Mouse (Mus musculus) spleen, adult 2 months (tissue): ENCODE results near the gene Shroom3. TPM values are rescaled to one million over a fixed set of nuclear protein-coding genes. Genes with fewer than 3 reads are reported as not detected.

Experiments used
- DNase-seq, 2 experiments: peaks; one replicate each; pipeline versions ENCODE4 v3.0.0 to v3.0.0-alpha.2; 2012 to 2021; ENCODE audit warnings: low spot score in 2 of 2, low read depth in 1 of 2
- H3K27ac ChIP-seq: fragments of 200-500 bp; 2 replicates; pipeline ENCODE4 v1.5.1; 2012; ENCODE audit warnings: low read length, inconsistent platforms; ENCODE audit not compliant: insufficient read depth
- H3K27me3 ChIP-seq: fragments of 200-500 bp; 2 replicates; pipeline ENCODE4 v1.6.1; 2012; ENCODE audit warnings: mild to moderate bottlenecking, moderate library complexity, low read length, inconsistent platforms; ENCODE audit not compliant: control insufficient read depth, insufficient read depth
- H3K36me3 ChIP-seq: fragments of 200-500 bp; 2 replicates; pipeline ENCODE4 v1.6.1; 2012; ENCODE audit warnings: mild to moderate bottlenecking, low read length, inconsistent platforms; ENCODE audit not compliant: control insufficient read depth, insufficient read depth
- H3K4me1 ChIP-seq: fragments of 200-500 bp; 2 replicates; pipeline ENCODE4 v1.6.1; 2011; ENCODE audit warnings: inconsistent platforms; ENCODE audit not compliant: control insufficient read depth, insufficient read depth, insufficient read length
- H3K4me3 ChIP-seq: fragments of 200-500 bp; 2 replicates; pipeline ENCODE4 v1.5.1; 2011; ENCODE audit warnings: mild to moderate bottlenecking, inconsistent platforms; ENCODE audit not compliant: insufficient read depth, insufficient read length; ENCODE audit errors: extremely low read depth
- CTCF ChIP-seq: fragments of 200-500 bp; IDR thresholded peaks from 2 replicates; pipeline ENCODE4 v1.5.1; 2011; ENCODE audit warnings: mild to moderate bottlenecking, inconsistent platforms; ENCODE audit not compliant: insufficient read depth, insufficient read length, insufficient replicate concordance; ENCODE audit errors: extremely low read depth
- POLR2A ChIP-seq: fragments of 200-500 bp; IDR thresholded peaks from 2 replicates; pipeline ENCODE4 v1.6.1; 2011; ENCODE audit warnings: low read depth, low read length, inconsistent platforms
- WGBS: fragments of 180-500 bp; shearing (Covaris S2); methylation state at CpG from one replicate; pipeline ENCODE4 v1.1.7; 2018; 5-methylcytosine and 5-hydroxymethylcytosine counted together
- polyA plus RNA-seq: library from polyadenylated mRNA; depleted of rRNA; stranded (reverse); fragments of >200 nt; gene quantifications from 2 replicates; pipeline ENCODE4 v1.2.3, GENCODE M21; 2012

The Shroom3 gene
- polyA plus RNA-seq, 1 experiment: 9.9 TPM

DNA sequence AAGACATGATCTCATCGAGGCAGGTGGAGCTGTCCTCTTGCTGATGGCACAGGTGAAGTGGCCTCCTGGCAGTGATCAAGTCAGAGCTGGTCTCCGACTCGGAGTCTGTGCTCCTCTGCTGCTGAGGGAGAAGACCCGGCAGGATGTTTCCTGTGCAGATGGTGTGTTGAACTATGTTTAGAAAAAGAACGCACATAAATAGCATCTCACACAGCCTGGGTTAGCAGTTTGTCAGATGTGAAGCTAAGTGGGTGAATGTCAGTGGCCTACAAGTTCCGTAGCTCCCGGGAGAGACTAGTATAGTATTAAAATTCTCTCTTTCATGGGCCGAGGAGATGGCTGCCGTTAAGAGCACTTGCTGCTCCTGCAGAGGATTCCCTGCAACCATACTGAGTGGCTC lies 276.5 kb downstream of the Shroom3 start:
- no peaks in the 10 kb centered on the region for H3K27me3 ChIP-seq
- DNase-seq: no peak
- no peak for TF ChIP-seq POLR2A
- no peak for TF ChIP-seq CTCF
- 17% methylated on average over 9 of the region's 9 CpGs for WGBS
- no peaks in the 10 kb centered on the region for H3K36me3 ChIP-seq
- no peaks in the 10 kb centered on the region for H3K4me1 ChIP-seq
- H3K27ac ChIP-seq: no peak overlapping the region
- H3K4me3 ChIP-seq: no peak overlapping the region

GRCm38 (mm10) chr5:92961353-92961752 lies 278.1 kb downstream of the Shroom3 start:
- WGBS: 78% methylated on average over 11 of the region's 11 CpGs
- Histone ChIP-seq H3K36me3 (no peaks in the 10 kb centered on the region), H3K27me3 (no peaks in the 10 kb centered on the region), H3K27ac (no peak overlapping the region), H3K4me3 (no peak overlapping the region), H3K4me1 (no peaks in the 10 kb centered on the region)
- no peak for DNase-seq
- TF ChIP-seq POLR2A (no peak), CTCF (no peak)

- H3K4me1 ChIP-seq: no peaks in the 10 kb centered on the region
- no peaks in the 10 kb centered on the region for H3K27me3 ChIP-seq
- no peak for TF ChIP-seq CTCF
- no peak for TF ChIP-seq POLR2A
- H3K4me3 ChIP-seq: no peak overlapping the region
- no peak for DNase-seq
- H3K36me3 ChIP-seq: no peaks in the 10 kb centered on the region
- 78% methylated on average over 7 of the region's 7 CpGs for WGBS
- H3K27ac ChIP-seq: no peak overlapping the region
Measured at GRCm38 (mm10) chr5:92961770-92962231, 278.6 kb downstream of the Shroom3 start.

DNA sequence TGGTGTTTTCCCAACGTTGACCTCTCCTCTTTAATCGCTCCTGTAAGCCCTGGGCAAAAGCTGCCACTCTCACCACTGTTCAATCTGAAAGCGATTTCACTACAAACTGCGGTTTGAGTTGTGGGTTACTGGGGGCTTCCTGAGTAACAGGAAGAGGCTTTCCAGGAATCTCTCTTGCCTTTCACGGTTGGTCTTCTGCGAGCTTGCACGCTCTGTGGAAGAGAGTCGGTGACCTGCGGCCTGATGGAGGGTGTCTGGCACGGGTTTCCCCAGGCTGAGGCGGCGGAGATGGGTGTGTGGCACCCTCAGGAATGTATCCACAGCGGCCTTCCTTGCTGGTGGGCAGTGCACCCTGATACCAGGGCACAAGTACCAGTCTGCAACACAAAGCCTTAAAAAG lies 281.5 kb downstream of the Shroom3 start:
- Histone ChIP-seq H3K4me3 (no peak overlapping the region), H3K27ac (no peak overlapping the region), H3K4me1 (no peaks in the 10 kb centered on the region), H3K27me3 (no peaks in the 10 kb centered on the region), H3K36me3 (no peaks in the 10 kb centered on the region)
- no peak for TF ChIP-seq CTCF
- no peak for TF ChIP-seq POLR2A
- 6% methylated on average over 13 of the region's 13 CpGs for WGBS
- no peak for DNase-seq

- TF ChIP-seq POLR2A (no peak), CTCF (no peak)
- DNase-seq: no peak
- Histone ChIP-seq H3K36me3 (no peaks in the 10 kb centered on the region), H3K27ac (no peak overlapping the region), H3K4me1 (no peaks in the 10 kb centered on the region), H3K4me3 (no peak overlapping the region), H3K27me3 (no peaks in the 10 kb centered on the region)
- 56% methylated on average over 9 of the region's 9 CpGs for WGBS
Measured at GRCm38 (mm10) chr5:92967143-92967542, 283.9 kb downstream of the Shroom3 start.

DNA sequence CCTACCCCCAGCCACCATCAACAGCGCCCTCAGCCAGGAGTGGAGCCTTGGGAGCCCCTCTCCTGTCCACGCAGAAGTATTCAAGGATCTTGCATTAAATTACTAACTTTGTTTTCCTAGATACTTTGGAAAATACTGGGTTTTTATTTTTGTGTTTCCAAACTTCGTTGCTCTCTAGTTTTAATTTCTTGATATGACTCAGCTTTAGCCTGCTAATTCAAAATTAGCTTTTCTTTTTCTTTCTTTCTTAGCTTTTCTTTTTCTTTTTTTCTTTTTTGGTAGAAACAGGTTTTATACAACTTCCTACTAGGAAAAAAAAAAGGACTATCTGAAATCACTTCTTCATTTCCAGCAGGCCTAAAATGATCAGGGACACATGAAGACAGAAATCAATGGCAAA lies 284.7 kb downstream of the Shroom3 start:
- H3K27me3 ChIP-seq: no peaks in the 10 kb centered on the region
- 85% methylated on average over 3 of the region's 3 CpGs for WGBS
- TF ChIP-seq CTCF (no peak), POLR2A (no peak)
- no peak overlapping the region for H3K27ac ChIP-seq
- no peaks in the 10 kb centered on the region for H3K4me1 ChIP-seq
- no peaks in the 10 kb centered on the region for H3K36me3 ChIP-seq
- DNase-seq: no peak
- H3K4me3 ChIP-seq: no peak overlapping the region

DNA sequence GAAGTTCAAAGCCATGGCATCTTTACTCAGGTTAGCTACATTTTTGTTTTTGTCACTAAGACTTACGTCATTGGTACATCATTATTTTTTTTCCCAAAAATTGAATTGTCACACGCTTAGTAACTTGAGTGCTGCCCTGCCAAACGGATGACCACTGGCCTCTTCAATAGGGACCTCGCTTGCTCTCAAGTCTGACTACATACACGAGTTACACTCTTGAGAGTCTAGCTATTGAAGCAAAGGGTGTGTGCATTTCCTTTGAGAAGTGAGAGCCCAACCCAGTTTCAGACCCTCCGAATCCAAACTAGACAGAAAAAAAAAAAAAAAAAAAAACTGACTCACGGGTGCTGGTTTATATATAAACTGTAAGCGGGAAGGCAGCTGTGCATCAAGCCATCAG lies 286.2 kb downstream of the Shroom3 start:
- H3K27me3 ChIP-seq: no peaks in the 10 kb centered on the region
- WGBS: 60% methylated on average over 8 of the region's 8 CpGs
- no peaks in the 10 kb centered on the region for H3K36me3 ChIP-seq
- no peaks in the 10 kb centered on the region for H3K4me1 ChIP-seq
- TF ChIP-seq CTCF: no peak
- no peak for TF ChIP-seq POLR2A
- no peak overlapping the region for H3K4me3 ChIP-seq
- no peak overlapping the region for H3K27ac ChIP-seq
- no peak for DNase-seq
